Mouse (Mus musculus) hindbrain, embryonic 10.5 days (tissue): ENCODE measurements around the gene Tada2b. TPM values are rescaled to one million over a fixed set of nuclear protein-coding genes. Genes with fewer than 3 reads are reported as not detected.

Experiments
- DNase-seq: peaks from one replicate; pipeline ENCODE4 v3.0.0-alpha.2; 2017; ENCODE audit warnings: low spot score
- H3K27ac ChIP-seq: fragments of 300-500 bp; sonication (generic); 2 replicates; pipeline ENCODE4 v1.5.1; 2016; ENCODE audit warnings: mild to moderate bottlenecking, moderate library complexity
- H3K27me3 ChIP-seq: fragments of 300-500 bp; sonication (generic); 2 replicates; pipeline ENCODE4 v1.6.1; 2016; ENCODE audit warnings: mild to moderate bottlenecking; ENCODE audit not compliant: poor library complexity, insufficient read depth, severe bottlenecking
- H3K36me3 ChIP-seq: fragments of 300-500 bp; sonication (generic); 2 replicates; pipeline ENCODE4 v1.6.1; 2016; ENCODE audit warnings: mild to moderate bottlenecking, moderate library complexity
- H3K4me1 ChIP-seq: fragments of 300-500 bp; sonication (generic); replicated peaks from 2 replicates; pipeline ENCODE4 v1.6.1; 2016; ENCODE audit warnings: mild to moderate bottlenecking
- H3K4me3 ChIP-seq: fragments of 300-500 bp; sonication (generic); 2 replicates; pipeline ENCODE4 v1.5.1; 2016; ENCODE audit warnings: mild to moderate bottlenecking, moderate library complexity
- H3K9me3 ChIP-seq: fragments of 300-500 bp; sonication (generic); 2 replicates; pipeline ENCODE4 v1.6.1; 2016; ENCODE audit warnings: mild to moderate bottlenecking, moderate library complexity
- WGBS: fragments of 180-500 bp; shearing (Covaris S2); methylation state at CpG from one replicate; pipeline ENCODE4 v1.1.7; 2016; 5-methylcytosine and 5-hydroxymethylcytosine counted together
- polyA plus RNA-seq: library from polyadenylated mRNA; unstranded; fragments of >200 nt; fragmentation: Nextera tagmentation; extraction: Ambion mirVana; gene quantifications from 2 replicates; pipeline ENCODE4 v1.2.1, GENCODE M21; 2016

Tada2b gene
- polyA plus RNA-seq, 1 experiment from 2014 or later = 1.7 TPM

- DNase-seq = no peak
- no peak overlapping the region for H3K27ac ChIP-seq
- H3K36me3 ChIP-seq = no peaks in the 10 kb centered on the region
- H3K4me3 ChIP-seq = no peak overlapping the region
- WGBS = 87% methylated on average over 6 of the region's 6 CpGs
- H3K9me3 ChIP-seq = no peaks in the 10 kb centered on the region
- H3K4me1 ChIP-seq = peaks cover 14% of the 10 kb centered on the region
- H3K27me3 ChIP-seq = peaks cover 9% of the 10 kb centered on the region; the same call in 1 of the 2 replicates
These were observed 31.3 kb downstream of the Tada2b start for GRCm38 (mm10) chr5:36452821-36453220.

DNA sequence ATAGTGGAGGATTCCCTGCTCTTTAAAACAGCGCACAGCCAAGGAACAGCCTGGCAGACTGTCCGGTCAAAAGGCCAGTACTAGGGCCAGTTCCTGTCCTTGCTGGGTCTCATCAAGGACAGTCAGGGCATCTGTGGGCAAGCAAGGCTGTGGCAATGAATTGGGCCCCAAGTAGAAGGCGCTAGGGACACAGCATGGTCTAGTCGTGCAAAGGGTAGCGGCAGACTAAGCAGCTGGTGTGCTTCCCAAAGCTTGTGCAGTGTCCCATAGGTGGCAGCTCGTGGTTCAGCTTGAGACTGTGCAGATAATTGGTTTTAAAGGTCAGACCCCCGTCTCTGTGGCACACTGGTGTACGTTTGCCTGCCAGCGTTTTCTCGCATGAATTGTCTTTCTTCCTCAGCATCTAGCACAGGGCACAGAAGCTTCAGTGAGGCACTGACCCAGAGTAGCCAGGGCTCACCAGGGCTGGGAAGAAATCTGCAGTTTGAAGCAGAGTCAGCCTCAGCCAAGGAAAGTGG is 32.2 kb downstream of the Tada2b start:
- Histone ChIP-seq H3K9me3 (no peaks in the 10 kb centered on the region), H3K27me3 (peaks cover 5% of the 10 kb centered on the region; the same call in 1 of the 2 replicates), H3K4me1 (peaks cover 14% of the 10 kb centered on the region), H3K27ac (no peak overlapping the region), H3K4me3 (no peak overlapping the region), H3K36me3 (no peaks in the 10 kb centered on the region)
- no peak for DNase-seq
- 67% methylated on average over 10 of the region's 10 CpGs for WGBS

DNA sequence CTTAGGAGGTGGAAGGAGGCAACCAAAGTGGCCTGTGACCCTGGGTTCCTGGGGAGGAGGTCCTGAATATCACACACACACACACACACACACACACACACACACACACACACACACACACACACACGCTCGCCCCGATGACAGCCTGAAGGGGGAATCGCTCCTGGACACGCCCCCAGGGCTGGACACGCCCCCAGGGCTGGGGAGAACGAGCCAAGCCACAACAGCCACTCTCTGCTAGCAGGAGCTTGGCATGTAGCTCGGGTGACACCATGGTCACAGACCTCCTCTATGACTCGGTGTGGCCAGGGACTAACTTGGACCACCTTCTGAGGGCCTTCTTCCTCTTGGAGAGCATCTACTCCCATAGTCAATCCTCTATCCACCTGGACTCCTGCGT is 33.0 kb downstream of the Tada2b start:
- peaks cover 22% of the 10 kb centered on the region for H3K4me1 ChIP-seq
- H3K36me3 ChIP-seq = no peaks in the 10 kb centered on the region
- H3K9me3 ChIP-seq = no peaks in the 10 kb centered on the region
- H3K27me3 ChIP-seq = peaks cover 4% of the 10 kb centered on the region; the same call in 1 of the 2 replicates
- DNase-seq = peak; percentile 21
- H3K4me3 ChIP-seq = no peak overlapping the region
- 28% methylated on average over 9 of the region's 10 CpGs for WGBS
- no peak overlapping the region for H3K27ac ChIP-seq

GRCm38 (mm10) chr5:36449710-36450358 is 34.3 kb downstream of the Tada2b start:
- Histone ChIP-seq H3K36me3 (no peaks in the 10 kb centered on the region), H3K27ac (no peak overlapping the region), H3K4me3 (no peak overlapping the region), H3K27me3 (peaks cover 13% of the 10 kb centered on the region), H3K4me1 (peaks cover 29% of the 10 kb centered on the region), H3K9me3 (no peaks in the 10 kb centered on the region)
- 83% methylated on average over 6 of the region's 6 CpGs for WGBS
- DNase-seq = no peak

DNA sequence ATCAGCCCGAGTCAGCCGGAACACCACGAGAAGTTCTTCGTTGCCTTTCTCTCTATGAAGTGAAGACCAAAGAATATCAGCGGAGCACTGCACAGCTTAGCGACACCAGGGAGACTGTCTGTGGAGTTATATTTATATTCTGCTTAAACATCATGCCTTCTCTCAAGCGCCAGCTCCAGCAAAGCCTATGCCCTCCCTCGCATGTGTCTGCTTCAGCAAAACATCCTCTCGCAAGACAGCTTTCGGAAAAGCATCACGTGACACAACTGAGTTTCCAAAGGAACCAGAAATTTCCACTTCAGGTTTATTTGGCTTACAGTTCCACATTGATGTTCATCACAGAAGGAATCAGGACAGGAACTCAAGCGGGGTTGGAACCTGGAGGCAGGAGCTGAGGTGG is 36.2 kb downstream of the Tada2b start:
- WGBS = 94% methylated on average over 12 of the region's 12 CpGs

GRCm38 (mm10) chr5:36446166-36446890 is 37.8 kb downstream of the Tada2b start:
- Histone ChIP-seq H3K36me3 (no peaks in the 10 kb centered on the region), H3K27ac (no peak overlapping the region), H3K9me3 (no peaks in the 10 kb centered on the region), H3K4me1 (peaks cover 20% of the 10 kb centered on the region), H3K27me3 (peaks cover 16% of the 10 kb centered on the region; the same call in 1 of the 2 replicates), H3K4me3 (no peak overlapping the region)
- WGBS = 43% methylated on average over 9 of the region's 9 CpGs
- DNase-seq = no peak

More for the DNA sequence above, 36.2 kb downstream of the Tada2b start:
- H3K9me3 ChIP-seq = no peaks in the 10 kb centered on the region
- H3K4me1 ChIP-seq = peaks cover 29% of the 10 kb centered on the region
- H3K27ac ChIP-seq = no peak overlapping the region
- H3K4me3 ChIP-seq = no peak overlapping the region
- DNase-seq = no peak
- H3K36me3 ChIP-seq = no peaks in the 10 kb centered on the region
- H3K27me3 ChIP-seq = peaks cover 16% of the 10 kb centered on the region; the same call in 1 of the 2 replicates

DNA sequence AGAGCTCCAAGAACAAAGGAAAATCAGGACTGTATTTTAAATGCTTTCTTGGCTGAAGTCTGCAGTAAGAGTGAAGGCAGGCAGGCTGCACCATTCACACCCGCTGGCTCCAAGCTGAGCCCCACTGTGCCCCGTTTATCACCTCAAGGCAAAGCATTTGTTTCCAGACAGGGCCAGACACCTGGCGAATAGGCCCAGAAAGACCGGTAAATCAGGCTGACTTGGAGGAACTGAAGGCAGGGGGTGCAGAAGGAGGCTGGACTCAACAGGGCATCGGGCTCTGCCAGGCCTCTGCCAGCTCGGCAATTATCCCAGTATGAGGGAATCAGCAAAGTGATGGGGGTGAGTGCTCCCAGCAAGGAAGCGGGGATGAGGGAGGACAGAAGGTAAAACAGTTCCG is 39.1 kb downstream of the Tada2b start:
- no peak overlapping the region for H3K27ac ChIP-seq
- H3K36me3 ChIP-seq = no peaks in the 10 kb centered on the region
- no peaks in the 10 kb centered on the region for H3K9me3 ChIP-seq
- peaks cover 16% of the 10 kb centered on the region; the same call in 1 of the 2 replicates for H3K27me3 ChIP-seq
- no peak overlapping the region for H3K4me3 ChIP-seq
- WGBS = 32% methylated on average over 8 of the region's 8 CpGs
- no peak for DNase-seq
- peaks cover 14% of the 10 kb centered on the region for H3K4me1 ChIP-seq

- Histone ChIP-seq H3K27me3 (peaks cover 16% of the 10 kb centered on the region; the same call in 1 of the 2 replicates), H3K27ac (no peak overlapping the region), H3K4me3 (no peak overlapping the region), H3K4me1 (peaks cover 14% of the 10 kb centered on the region), H3K9me3 (no peaks in the 10 kb centered on the region), H3K36me3 (no peaks in the 10 kb centered on the region)
- 65% methylated on average over 4 of the region's 4 CpGs for whole genome bisulfite sequencing
- DNase-seq = no peak
These were observed 39.5 kb downstream of the Tada2b start for GRCm38 (mm10) chr5:36444611-36445010.

GRCm38 (mm10) chr5:36440741-36441140 is 43.3 kb downstream of the Tada2b start:
- no peak for DNase-seq
- Histone ChIP-seq H3K9me3 (no peaks in the 10 kb centered on the region), H3K27ac (no peak overlapping the region), H3K27me3 (peaks cover 14% of the 10 kb centered on the region; the same call in 1 of the 2 replicates), H3K36me3 (no peaks in the 10 kb centered on the region), H3K4me1 (peaks cover 3% of the 10 kb centered on the region), H3K4me3 (no peak overlapping the region)
- WGBS = 74% methylated on average over 3 of the region's 3 CpGs

GRCm38 (mm10) chr5:36436858-36437257 is 47.2 kb downstream of the Tada2b start:
- DNase-seq = no peak
- Histone ChIP-seq H3K27ac (no peak overlapping the region), H3K4me1 (peaks cover 16% of the 10 kb centered on the region), H3K4me3 (no peak overlapping the region), H3K27me3 (no peaks in the 10 kb centered on the region), H3K36me3 (no peaks in the 10 kb centered on the region), H3K9me3 (no peaks in the 10 kb centered on the region)
- 79% methylated on average over 4 of the region's 4 CpGs for WGBS

- Histone ChIP-seq H3K27ac (peak overlapping the region; percentile 72), H3K27me3 (no peaks in the 10 kb centered on the region), H3K9me3 (no peaks in the 10 kb centered on the region), H3K36me3 (no peaks in the 10 kb centered on the region), H3K4me1 (peaks cover 35% of the 10 kb centered on the region), H3K4me3 (no peak overlapping the region)
- WGBS = 62% methylated on average over 9 of the region's 9 CpGs
- DNase-seq = no peak
These were observed 49.6 kb downstream of the Tada2b start for GRCm38 (mm10) chr5:36434398-36434967.

DNA sequence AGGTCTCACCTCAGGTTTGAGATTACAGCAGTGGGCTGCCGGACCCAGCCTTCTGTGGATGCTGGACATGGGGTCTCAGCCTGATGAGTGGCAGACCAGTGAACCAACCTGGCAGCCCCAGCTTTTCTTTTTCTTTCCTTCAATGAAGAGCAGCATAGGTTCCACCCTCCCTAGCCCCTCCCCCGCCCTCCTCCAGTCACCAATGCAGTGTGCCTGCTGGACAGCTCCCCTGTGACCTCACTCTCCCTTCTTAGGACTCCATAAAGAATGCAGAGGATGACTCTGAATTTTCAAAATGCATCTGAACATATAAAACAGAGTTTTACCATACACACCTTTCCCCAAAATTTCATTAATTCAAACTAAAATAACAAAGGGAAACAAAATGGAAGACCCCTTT is 52.4 kb downstream of the Tada2b start:
- Histone ChIP-seq H3K4me1 (peaks cover 47% of the 10 kb centered on the region), H3K27me3 (no peaks in the 10 kb centered on the region), H3K9me3 (no peaks in the 10 kb centered on the region), H3K27ac (0 out of 2 replicates have a peak overlapping the region, but pooled peaks have one; percentile 8), H3K4me3 (no peak overlapping the region), H3K36me3 (no peaks in the 10 kb centered on the region)
- DNase-seq = no peak
- 42% methylated on average over 2 of the region's 2 CpGs for WGBS

GRCm38 (mm10) chr5:36429551-36429950 is 54.5 kb downstream of the Tada2b start:
- 87% methylated on average over 3 of the region's 3 CpGs for WGBS
- DNase-seq = no peak
- Histone ChIP-seq H3K27me3 (no peaks in the 10 kb centered on the region), H3K9me3 (no peaks in the 10 kb centered on the region), H3K4me1 (peaks cover 38% of the 10 kb centered on the region), H3K36me3 (no peaks in the 10 kb centered on the region), H3K27ac (no peak overlapping the region), H3K4me3 (no peak overlapping the region)
